Mouse (Mus musculus): ENCODE results near the gene Zfp865.

Gene Zfp865

DNA sequence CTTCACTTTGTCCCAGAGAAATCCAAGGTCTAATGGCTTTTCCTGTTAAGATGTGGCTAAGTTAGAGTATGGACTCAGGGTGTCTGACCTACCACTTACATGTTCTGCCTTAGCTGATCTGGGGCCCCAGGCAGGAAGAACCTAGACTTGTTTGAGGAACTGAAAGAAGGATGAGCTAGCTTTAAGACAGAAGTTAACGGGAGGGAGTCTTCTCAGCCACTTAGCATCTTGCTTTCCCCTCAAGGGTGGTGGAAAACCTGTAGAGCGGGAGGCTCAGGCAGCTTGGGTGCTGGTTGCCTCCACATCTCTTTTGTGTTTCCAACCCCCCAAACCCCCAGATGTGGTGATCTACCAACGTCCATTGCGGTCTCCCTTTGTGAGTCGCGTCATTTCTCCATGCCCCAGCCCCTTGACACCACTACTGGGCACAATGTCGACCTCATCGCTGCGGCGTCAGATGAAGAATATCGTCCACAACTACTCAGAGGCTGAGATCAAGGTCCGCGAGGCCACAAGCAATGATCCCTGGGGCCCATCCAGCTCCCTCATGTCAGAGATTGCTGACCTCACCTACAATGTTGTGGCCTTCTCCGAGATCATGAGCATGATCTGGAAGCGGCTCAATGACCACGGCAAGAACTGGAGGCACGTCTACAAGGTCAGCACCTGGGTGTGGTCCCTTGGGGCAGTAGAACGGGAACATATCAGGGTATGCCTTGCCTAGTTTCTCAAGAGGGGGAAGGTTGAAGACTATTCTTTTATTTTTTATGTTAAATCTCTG is 63.3 kb downstream of the Zfp865 start:
- DNase-seq: no peak

DNA sequence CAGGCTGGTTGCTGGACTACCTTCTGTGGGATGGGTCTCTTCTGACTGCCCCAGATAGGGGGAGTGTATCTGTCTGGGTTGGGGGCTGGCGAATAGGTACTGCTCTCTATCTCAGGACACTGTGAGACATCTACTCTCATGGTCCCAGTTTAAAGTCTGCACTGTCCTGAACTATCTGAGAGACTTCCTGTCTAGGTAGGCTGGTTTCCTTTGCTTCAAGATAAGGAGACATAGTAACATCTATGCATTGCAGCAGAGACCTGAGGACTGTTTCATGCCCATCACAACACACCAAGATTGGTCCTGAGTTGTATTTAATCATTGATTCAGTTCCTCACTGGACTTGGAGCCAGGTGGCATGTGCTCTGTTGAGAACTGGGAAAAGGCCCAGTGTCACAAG is 65.3 kb downstream of the Zfp865 start:
- DNase-seq: no peak

Measured in cerebellum, adult 8-10 months (tissue).